In the genomic region with DNA sequence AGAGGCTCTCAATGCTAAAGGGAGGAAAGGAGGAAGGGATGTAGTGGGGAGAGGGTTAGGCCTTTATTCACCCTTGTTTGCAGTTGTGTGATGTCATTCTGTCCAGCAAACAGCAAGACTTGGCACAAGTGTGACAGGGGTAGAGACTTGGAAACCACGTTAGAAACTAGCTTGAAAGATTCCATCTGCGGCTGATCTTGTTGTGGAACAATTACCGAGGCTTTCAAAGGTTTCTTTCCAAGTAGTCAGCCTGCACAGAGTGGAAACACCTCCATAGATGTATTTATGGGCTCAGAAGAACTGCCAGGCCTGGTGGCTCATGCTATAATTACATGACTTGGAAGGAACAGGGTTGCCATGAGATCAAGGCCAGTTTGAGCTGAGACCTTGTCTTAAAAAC, we compare ENCODE assay signal across 17 mouse cellular contexts. TPM values are rescaled to one million over a fixed set of nuclear protein-coding genes. Genes with fewer than 3 reads are reported as not detected.
DNase-seq lines count a peak whose midpoint lies in the region; TF ChIP-seq lines count a peak whose summit lies in the region.
"Had no signal": no experiment of that assay in that cellular context is flagged by ENCODE, and none has a peak within 500 bp of the region (broad histone marks: within the 10 kb centered on the region; RNA-seq: fewer than 3 reads in every experiment).

No protein-coding gene starts in this region.

- H3K4me2 ChIP-seq in CH12.LX (ENCODE audit: insufficient read depth, low read depth, poor library complexity, severe bottlenecking) = no peak overlapping the region
- H3K4me2 ChIP-seq: embryonic facial prominence, embryonic 13.5 days; forebrain, embryonic 12.5 days; heart, embryonic 12.5 days had no signal

- no peaks in the 10 kb centered on the region for H3K36me3 ChIP-seq in heart, embryonic 10.5 days
- no peaks in the 10 kb centered on the region for H3K36me3 ChIP-seq in CH12.LX (replicated peaks in 1 of 2; ENCODE audit: control insufficient read depth in 1 of 2, insufficient read depth in 1 of 2, low read length in 1 of 2)
- H3K36me3 ChIP-seq: embryonic facial prominence, embryonic 13.5 days; forebrain, embryonic 12.5 days; heart, embryonic 12.5 days; hindbrain, embryonic 10.5 days had no signal

- 79% methylated on average over 3 of the region's 3 CpGs for WGBS in heart, embryonic 10.5 days

- H3K9me3 ChIP-seq in heart, embryonic 10.5 days = no peaks in the 10 kb centered on the region
- no peaks in the 10 kb centered on the region for H3K9me3 ChIP-seq in CH12.LX (replicated peaks; ENCODE audit: low read length)
- H3K9me3 ChIP-seq: embryonic facial prominence, embryonic 13.5 days; forebrain, embryonic 12.5 days; heart, embryonic 12.5 days; hindbrain, embryonic 10.5 days had no signal

- no peak overlapping the region for H3K9ac ChIP-seq in CH12.LX (ENCODE audit: insufficient read depth, low read depth)
- H3K9ac ChIP-seq: embryonic facial prominence, embryonic 13.5 days; forebrain, embryonic 12.5 days; heart, embryonic 12.5 days had no signal

- in situ Hi-C loops in CH12.LX (cut with MboI; ENCODE audit: low pct_ligation_motif_present, low pct_unique_long_range_greater_than_20kb, low sequenced_read_pairs) = loop anchor here (5.0 to 25.0 kb wide), 2 partner anchors 75 to 235 kb away; no protein-coding TSS in a partner anchor

- no peak for TF ChIP-seq POLR2A in CH12.LX (IDR thresholded peaks at IDR 0.05; ENCODE audit: low read depth, low read length)
- no peak for TF ChIP-seq POLR2A in brain, embryonic 14.5 days (IDR thresholded peaks at IDR 0.05; ENCODE audit: borderline replicate concordance, extremely low read depth, insufficient read depth, insufficient read length, poor library complexity, severe bottlenecking)

- no peaks in the 10 kb centered on the region for H3K4me1 ChIP-seq in heart, embryonic 10.5 days
- H3K4me1 ChIP-seq in CH12.LX (ENCODE audit: control insufficient read depth in 1 of 2, insufficient read depth in 2 of 2) = no peaks in the 10 kb centered on the region
- H3K4me1 ChIP-seq: embryonic facial prominence, embryonic 13.5 days; forebrain, embryonic 12.5 days; hindbrain, embryonic 10.5 days had no signal

- H3K79me2 ChIP-seq in CH12.LX (replicated peaks; ENCODE audit: control insufficient read depth, extremely low read depth, insufficient read depth, poor library complexity, severe bottlenecking) = no peaks in the 10 kb centered on the region

- H3K4me3 ChIP-seq in heart, embryonic 10.5 days = no peak overlapping the region
- H3K4me3 ChIP-seq in CH12.LX (replicated peaks in 1 of 3; ENCODE audit: low read depth in 2 of 3, low read length in 2 of 3, poor library complexity in 1 of 3) = no peak overlapping the region
- H3K4me3 ChIP-seq: embryonic facial prominence, embryonic 13.5 days; forebrain, embryonic 12.5 days; heart, adult 2 months; heart, embryonic 12.5 days; hindbrain, embryonic 10.5 days had no signal

- DNase-seq in adrenal gland, postnatal 36 days = peak; percentile 5 to 28
- no peak for DNase-seq in adrenal gland, postnatal 10 days
- peak; percentile 54 for DNase-seq in heart, adult 11 months
- no peak for DNase-seq in heart, embryonic 10.5 days (ENCODE audit: low spot score)
- DNase-seq in CH12.LX (ENCODE audit: extremely low read depth) = peak; percentile 9
- DNase-seq in brain, embryonic 14.5 days (ENCODE audit: low read depth) = peak; percentile 64
- no peak for DNase-seq in retina, postnatal 1 day
- DNase-seq: adrenal gland, adult 8-10 months; cerebellum, adult 11 months; cerebellum, adult 8-10 months; cerebellum, postnatal 36 days; gastrocnemius, postnatal 10 days; heart, adult 2 months had no signal

- H3K27me3 ChIP-seq in heart, embryonic 10.5 days (ENCODE audit: insufficient read depth, poor library complexity, severe bottlenecking) = no peaks in the 10 kb centered on the region
- peaks cover 1% of the 10 kb centered on the region for H3K27me3 ChIP-seq in CH12.LX (replicated peaks)
- H3K27me3 ChIP-seq: embryonic facial prominence, embryonic 13.5 days; forebrain, embryonic 12.5 days; heart, embryonic 12.5 days had no signal

- TF ChIP-seq EP300 in CH12.LX (IDR thresholded peaks at IDR 0.05; ENCODE audit: low read length) = no peak

- dilution Hi-C loops in CH12.LX (cut with MboI; ENCODE audit: extremely low pct_ligation_motif_present, extremely low pct_unique_long_range_greater_than_20kb, low sequenced_read_pairs) = no loop called here

- TF ChIP-seq RAD21 in CH12.LX (IDR thresholded peaks at IDR 0.05; ENCODE audit: low read depth, low read length) = no peak

- TF ChIP-seq CTCF in CH12.LX (conservative IDR thresholded peaks at IDR 0.05 in 1 of 2, IDR thresholded peaks at IDR 0.05 in 1 of 2; ENCODE audit: low read depth in 2 of 2, low read length in 2 of 2) = no peak
- TF ChIP-seq CTCF in brain, embryonic 14.5 days (IDR thresholded peaks at IDR 0.05; ENCODE audit: borderline replicate concordance, extremely low read depth, insufficient read depth, insufficient read length) = no peak

- no peak overlapping the region for H3K27ac ChIP-seq in heart, embryonic 10.5 days
- no peak overlapping the region for H3K27ac ChIP-seq in CH12.LX (ENCODE audit: insufficient read depth, low read depth)
- H3K27ac ChIP-seq: embryonic facial prominence, embryonic 13.5 days; forebrain, embryonic 12.5 days; heart, adult 2 months; hindbrain, embryonic 10.5 days had no signal

TF ChIP-seq in CH12.LX, 34 proteins besides CTCF, POLR2A, EP300 and RAD21:
- TF ChIP-seq GABPA (IDR thresholded peaks at IDR 0.05; ENCODE audit: insufficient replicate concordance, low read depth, low read length) (no peak), MEF2A (IDR thresholded peaks at IDR 0.05; ENCODE audit: borderline replicate concordance, low read depth, low read length) (no peak), MXI1 (IDR thresholded peaks at IDR 0.05; ENCODE audit: low read depth, low read length) (no peak), UBTF (IDR thresholded peaks at IDR 0.05; ENCODE audit: low read depth, low read length) (no peak), MYC (IDR thresholded peaks at IDR 0.05; ENCODE audit: low read depth, low read length) (no peak), USF2 (conservative IDR thresholded peaks at IDR 0.05; ENCODE audit: low read depth, low read length) (no peak), NELFE (IDR thresholded peaks at IDR 0.05; ENCODE audit: low read depth, low read length) (no peak), CHD1 (IDR thresholded peaks at IDR 0.05; ENCODE audit: low read depth, low read length) (no peak), TBP (conservative IDR thresholded peaks at IDR 0.05; ENCODE audit: low read depth, low read length) (no peak), SIN3A (IDR thresholded peaks at IDR 0.05; ENCODE audit: low read length) (no peak), TCF12 (IDR thresholded peaks at IDR 0.05; ENCODE audit: low read depth, low read length) (no peak), POLR2AphosphoS2 (IDR thresholded peaks at IDR 0.05; ENCODE audit: low read depth, low read length) (no peak)

RNA-seq across cellular contexts. Expression of gene Sptb, which starts 11.7 kb away (rescaled TPM):
- 10 to 100 TPM; 18.7 to 59.4 TPM for total RNA-seq in adrenal gland, postnatal 36 days (2021)
- total RNA-seq in adrenal gland, postnatal 10 days (2021) = 10 to 100 TPM; 35.9 to 43.5 TPM
- polyA plus RNA-seq in heart, embryonic 10.5 days (2016; fragmentation: Nextera tagmentation; extraction: Ambion mirVana) = 11.5 and 17.4 TPM in 2 replicates
- total RNA-seq in CH12.LX (2012; rRNA removed) = 0.04 and 0.08 TPM in 2 replicates
- total RNA-seq in CH12.LX (2014; rRNA removed) = 0.01 and 0.03 TPM in 2 replicates
- 0.04 and 0.08 TPM in 2 replicates for polyA plus RNA-seq in CH12.LX (2012; ENCODE audit: insufficient read length, low read depth)
- polyA plus RNA-seq in brain, embryonic 14.5 days (2012; rRNA removed) = 1.8 and 8.4 TPM in 2 replicates

RNA-seq across cellular contexts. Expression of gene Churc1, which starts 43.3 kb away (rescaled TPM):
- 10 to 100 TPM; 77.8 to 87.4 TPM for total RNA-seq in adrenal gland, postnatal 36 days (2021)
- 10 to 100 TPM; 76.2 to 77.6 TPM for total RNA-seq in adrenal gland, postnatal 10 days (2021)
- polyA plus RNA-seq in heart, embryonic 10.5 days (2016; fragmentation: Nextera tagmentation; extraction: Ambion mirVana) = 145 and 165 TPM in 2 replicates
- total RNA-seq in CH12.LX (2012; rRNA removed) (87.1 and 92.0 TPM in 2 replicates), CH12.LX (2014; rRNA removed) (139 and 160 TPM in 2 replicates)
- polyA plus RNA-seq in CH12.LX (2012; ENCODE audit: insufficient read length, low read depth) = 48.9 and 52.0 TPM in 2 replicates
- polyA plus RNA-seq in brain, embryonic 14.5 days (2012; rRNA removed) = 61.9 and 63.6 TPM in 2 replicates

RNA-seq across cellular contexts. Expression of gene Fntb, which starts 43.4 kb away (rescaled TPM):
- total RNA-seq in adrenal gland, postnatal 36 days (2021) = 10 to 100 TPM; 12.5 to 13.2 TPM
- total RNA-seq in adrenal gland, postnatal 10 days (2021) = 10 to 100 TPM; 17.9 to 20.1 TPM
- polyA plus RNA-seq in heart, embryonic 10.5 days (2016; fragmentation: Nextera tagmentation; extraction: Ambion mirVana) = 36.9 and 39.2 TPM in 2 replicates
- total RNA-seq in CH12.LX (2012; rRNA removed) (8.8 and 9.2 TPM in 2 replicates), CH12.LX (2014; rRNA removed) (4.8 and 5.6 TPM in 2 replicates)
- polyA plus RNA-seq in CH12.LX (2012; ENCODE audit: insufficient read length, low read depth) = 19.5 and 25.3 TPM in 2 replicates
- polyA plus RNA-seq in brain, embryonic 14.5 days (2012; rRNA removed) = 40.0 and 41.1 TPM in 2 replicates

Comparison
In these comparisons a context has a peak if more than half of its experiments do, and no peak if none do; other contexts are left out.
1. DNase-seq: peak in adrenal gland, postnatal 36 days (2 of 2), heart, adult 11 months (single experiment), CH12.LX (single experiment) and brain, embryonic 14.5 days (single experiment); none in adrenal gland, postnatal 10 days (single experiment), heart, embryonic 10.5 days (single experiment) and retina, postnatal 1 day (single experiment).
2. RNA of gene Sptb, which starts 11.7 kb away (total RNA-seq): 18.7 to 59.4 TPM in adrenal gland, postnatal 36 days and 35.9 to 43.5 TPM in adrenal gland, postnatal 10 days; 0.01 to 0.08 TPM in CH12.LX; every median in the first group is over 10 times any median in the second.